Mouse (Mus musculus): Measurements from ENCODE around the gene Pigo. TPM values are rescaled to one million over a fixed set of nuclear protein-coding genes. Genes with fewer than 3 reads are reported as not detected.

Gene Pigo
- polyA plus RNA-seq, 1 experiment from 2014 or later, result 21.4 TPM

DNA sequence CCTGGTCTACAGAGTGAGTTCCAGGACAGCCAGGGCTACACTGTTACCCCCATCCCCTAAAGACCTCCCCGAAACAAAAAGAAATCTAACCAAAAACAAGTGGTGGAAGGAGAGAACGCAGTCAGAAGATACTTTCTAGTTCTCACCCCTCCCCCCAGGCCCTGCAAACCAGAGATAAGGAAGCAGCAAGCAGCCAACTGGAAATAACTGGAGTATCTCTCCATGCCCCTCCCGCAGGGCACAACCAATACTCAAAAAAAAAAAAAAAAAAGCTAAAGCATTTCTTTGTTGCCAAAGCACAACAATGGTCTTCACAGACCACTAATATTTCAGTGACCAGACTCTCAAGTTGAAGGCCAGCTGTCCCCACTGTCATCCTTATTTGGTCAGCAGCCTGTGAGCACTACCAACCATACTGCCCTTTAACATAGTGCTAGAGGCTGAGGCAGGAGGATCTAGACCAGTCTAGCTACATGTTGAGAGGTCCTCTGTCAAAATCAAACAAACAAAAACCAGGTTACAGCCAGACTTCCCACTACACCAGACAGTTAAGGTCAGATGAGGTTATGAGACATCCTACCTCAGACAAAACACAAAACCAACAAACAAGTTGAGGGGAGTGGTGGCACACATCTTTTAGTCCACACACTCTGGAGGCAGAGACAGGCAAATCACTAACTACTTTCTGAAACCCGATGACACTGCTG, 12.4 kb upstream of the Pigo start:
- TF ChIP-seq CTCF (IDR thresholded peaks at IDR 0.05; ENCODE audit: low read depth), result no peak
- Histone ChIP-seq H3K9me3 (ENCODE audit: low read depth, low read length) (no peaks in the 10 kb centered on the region), H3K4me2 (peak overlapping the region; percentile 81; the same call in 1 of the 2 replicates), H3K9ac (no peak overlapping the region), H3K27ac (ENCODE audit: low read depth) (peak overlapping the region; percentile 7; the same call in 1 of the 2 replicates), H3K4me1 (ENCODE audit: insufficient read depth) (peaks cover 5% of the 10 kb centered on the region; the same call in 1 of the 2 replicates), H3K27me3 (ENCODE audit: insufficient read depth, low read length) (no peaks in the 10 kb centered on the region), H3K36me3 (ENCODE audit: insufficient read depth) (peaks cover 29% of the 10 kb centered on the region), H3K4me3 (ENCODE audit: low read depth, low read length) (no peak overlapping the region; the same call in 1 of the 2 replicates)
- ATAC-seq (ENCODE audit: insufficient read depth) (no peak), DNase-seq (no peak)
- WGBS, result 47% methylated on average over 4 of the region's 4 CpGs

DNA sequence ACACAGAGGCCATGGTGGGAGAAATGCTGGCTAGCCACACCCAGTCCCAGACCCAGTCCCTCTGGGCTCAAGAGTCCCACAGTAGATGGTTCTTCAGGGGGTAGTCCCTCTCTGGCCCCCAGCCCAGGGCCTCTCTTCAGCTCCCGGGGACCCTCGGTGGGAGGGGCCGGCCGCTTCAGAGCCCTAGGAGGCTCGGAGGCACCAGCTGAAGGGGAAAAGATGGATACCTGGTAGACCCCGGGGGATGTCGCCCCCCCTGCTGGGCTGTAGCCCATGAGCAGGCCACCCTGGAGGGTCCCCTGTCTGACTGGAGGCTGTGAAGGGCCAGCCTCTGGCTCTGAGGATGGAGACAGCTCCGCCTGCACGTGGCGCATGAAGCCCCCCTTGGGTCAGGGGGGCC, 10.7 kb upstream of the Pigo start:
- ATAC-seq (ENCODE audit: insufficient read depth), result no peak
- Histone ChIP-seq H3K9ac (no peak overlapping the region), H3K4me1 (ENCODE audit: insufficient read depth) (peaks cover 10% of the 10 kb centered on the region; the same call in 1 of the 2 replicates), H3K27me3 (ENCODE audit: insufficient read depth, low read length) (no peaks in the 10 kb centered on the region), H3K9me3 (ENCODE audit: low read depth, low read length) (no peaks in the 10 kb centered on the region), H3K4me3 (ENCODE audit: low read depth, low read length) (no peak overlapping the region), H3K27ac (ENCODE audit: low read depth) (no peak overlapping the region), H3K36me3 (ENCODE audit: insufficient read depth) (peaks cover 29% of the 10 kb centered on the region), H3K4me2 (no peak overlapping the region)
- TF ChIP-seq CTCF (IDR thresholded peaks at IDR 0.05; ENCODE audit: low read depth), result no peak
- WGBS, result 86% methylated on average over 10 of the region's 10 CpGs
- DNase-seq, result no peak

DNA sequence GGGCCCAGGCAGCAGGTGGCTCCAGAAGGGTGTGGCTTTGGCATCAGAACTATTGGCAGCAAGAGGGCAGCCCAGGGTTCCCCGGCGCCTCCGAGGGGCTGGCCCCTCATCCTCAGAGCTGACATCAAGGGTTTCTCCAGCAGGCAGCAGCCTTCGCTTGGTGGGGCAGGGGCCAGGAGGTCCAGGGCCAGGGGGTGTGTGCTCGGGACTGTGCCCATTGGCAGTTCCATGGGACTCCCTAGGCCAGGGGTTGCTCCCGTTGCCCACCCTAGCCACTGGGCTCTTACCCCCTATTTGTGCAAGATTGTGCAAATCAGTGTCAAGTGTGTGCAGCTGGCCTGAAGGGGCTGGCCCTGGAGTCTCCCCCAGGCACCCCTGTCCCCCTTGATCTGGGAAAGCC, 10.2 kb upstream of the Pigo start:
- 88% methylated on average over 6 of the region's 6 CpGs for WGBS
- Histone ChIP-seq H3K27me3 (ENCODE audit: insufficient read depth, low read length) (no peaks in the 10 kb centered on the region), H3K9ac (no peak overlapping the region), H3K4me1 (ENCODE audit: insufficient read depth) (peaks cover 10% of the 10 kb centered on the region; the same call in 1 of the 2 replicates), H3K4me2 (no peak overlapping the region), H3K4me3 (ENCODE audit: low read depth, low read length) (no peak overlapping the region), H3K9me3 (ENCODE audit: low read depth, low read length) (no peaks in the 10 kb centered on the region), H3K27ac (ENCODE audit: low read depth) (no peak overlapping the region), H3K36me3 (ENCODE audit: insufficient read depth) (peaks cover 29% of the 10 kb centered on the region)
- no peak for ATAC-seq (ENCODE audit: insufficient read depth)
- TF ChIP-seq CTCF (IDR thresholded peaks at IDR 0.05; ENCODE audit: low read depth), result no peak
- DNase-seq, result no peak

DNA sequence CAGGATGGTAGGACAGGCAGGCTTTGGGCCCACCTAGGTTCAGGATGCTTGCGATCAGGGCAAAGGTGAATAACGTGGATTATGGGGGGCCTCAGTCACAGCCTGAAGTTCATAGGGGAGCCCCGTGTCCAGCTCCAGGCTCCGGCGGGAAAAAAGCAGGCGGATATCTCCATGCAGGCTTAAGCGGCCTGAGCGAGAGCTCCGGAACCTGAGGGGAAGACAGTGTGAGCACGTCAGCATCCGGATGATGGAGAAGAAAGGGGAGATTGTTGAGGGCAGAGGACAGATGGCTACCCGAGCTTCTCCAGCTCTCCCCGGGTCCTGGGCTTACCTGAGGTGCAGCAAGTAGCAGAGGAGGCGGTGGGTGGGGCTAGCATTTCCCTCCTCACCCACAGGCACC, 7.9 kb upstream of the Pigo start:
- Histone ChIP-seq H3K27ac (ENCODE audit: low read depth) (no peak overlapping the region), H3K27me3 (ENCODE audit: insufficient read depth, low read length) (no peaks in the 10 kb centered on the region), H3K4me1 (ENCODE audit: insufficient read depth) (peaks cover 5% of the 10 kb centered on the region; the same call in 1 of the 2 replicates), H3K9me3 (ENCODE audit: low read depth, low read length) (no peaks in the 10 kb centered on the region), H3K4me2 (no peak overlapping the region), H3K9ac (no peak overlapping the region), H3K36me3 (ENCODE audit: insufficient read depth) (peaks cover 45% of the 10 kb centered on the region), H3K4me3 (ENCODE audit: low read depth, low read length) (no peak overlapping the region)
- ATAC-seq (ENCODE audit: insufficient read depth), result no peak
- WGBS, result 79% methylated on average over 14 of the region's 14 CpGs
- no peak for DNase-seq
- TF ChIP-seq CTCF (IDR thresholded peaks at IDR 0.05; ENCODE audit: low read depth), result no peak

DNA sequence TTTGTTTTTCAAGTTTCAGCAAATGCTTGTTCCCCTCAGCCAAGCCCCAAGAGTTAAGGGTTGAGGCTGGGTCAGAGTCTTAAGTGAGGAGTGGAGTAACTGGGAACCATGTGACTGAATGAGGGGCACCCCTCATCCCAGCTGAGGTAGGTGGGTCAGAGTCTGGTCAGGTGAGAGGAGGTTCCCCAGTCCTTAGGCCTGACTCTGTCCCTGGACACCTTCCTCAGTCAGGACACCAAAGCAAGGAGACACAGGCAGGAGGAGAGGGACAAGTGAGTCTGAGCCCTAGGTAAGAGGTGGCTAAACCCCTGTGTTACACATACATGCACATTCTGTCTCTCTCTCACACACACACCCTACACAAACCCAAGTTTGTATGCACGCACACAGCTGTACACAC, 6.9 kb upstream of the Pigo start:
- no peak for TF ChIP-seq CTCF (IDR thresholded peaks at IDR 0.05; ENCODE audit: low read depth)
- no peaks in the 10 kb centered on the region for H3K27me3 ChIP-seq (ENCODE audit: insufficient read depth, low read length)
- DNase-seq (no peak), ATAC-seq (ENCODE audit: insufficient read depth) (no peak)
- WGBS, result 90% methylated on average over 1 of the region's 1 CpGs
- H3K4me2 ChIP-seq, result no peak overlapping the region
- no peak overlapping the region for H3K4me3 ChIP-seq (ENCODE audit: low read depth, low read length)
- H3K9me3 ChIP-seq (ENCODE audit: low read depth, low read length), result no peaks in the 10 kb centered on the region
- H3K4me1 ChIP-seq (ENCODE audit: insufficient read depth), result peaks cover 5% of the 10 kb centered on the region; the same call in 1 of the 2 replicates
- peaks cover 55% of the 10 kb centered on the region for H3K36me3 ChIP-seq (ENCODE audit: insufficient read depth)
- no peak overlapping the region for H3K27ac ChIP-seq (ENCODE audit: low read depth)
- H3K9ac ChIP-seq, result no peak overlapping the region

DNA sequence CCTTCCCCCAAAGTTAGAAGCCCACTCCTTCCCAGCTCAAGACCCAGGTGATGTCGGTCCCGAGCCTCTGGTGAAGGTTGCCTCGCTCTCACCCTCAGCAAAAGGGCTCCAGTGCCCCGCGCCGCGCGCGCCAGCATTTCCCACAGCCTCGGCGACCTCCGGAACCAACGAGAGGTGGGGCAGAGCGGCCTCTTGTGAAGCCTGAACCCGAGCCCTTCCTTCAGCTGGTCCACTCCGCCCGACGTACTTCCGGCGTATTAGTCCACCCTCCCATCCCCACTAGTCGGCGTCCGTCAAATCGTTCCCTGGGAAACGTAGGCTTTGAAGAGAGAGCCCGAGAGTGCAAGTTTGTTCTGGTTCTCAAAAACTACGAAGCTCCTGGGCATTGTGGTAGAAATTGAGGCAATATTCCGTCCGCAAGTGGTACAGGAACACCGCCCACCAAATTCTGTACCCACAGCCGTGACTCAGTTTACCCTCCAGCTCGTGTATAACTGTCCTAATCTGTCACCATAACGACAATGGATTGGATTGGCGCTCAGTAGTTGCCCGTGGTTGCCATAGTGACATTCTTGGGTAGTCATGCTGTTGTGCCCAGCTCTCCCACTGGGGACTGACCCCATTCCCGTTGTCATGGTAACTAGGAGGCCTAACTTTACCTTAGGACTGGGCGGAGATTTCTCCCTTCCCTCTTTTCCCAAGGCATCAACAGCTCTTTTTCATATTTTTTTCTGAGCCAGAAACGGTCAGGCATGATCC, 5.8 kb upstream of the Pigo start, which contains the start of gene Stoml2:
Gene Stoml2, minus strand, starts transcription at position 474 of the 759 bp plus-strand sequence.
- Histone ChIP-seq H3K4me1 (ENCODE audit: insufficient read depth) (peaks cover 5% of the 10 kb centered on the region; the same call in 1 of the 2 replicates), H3K27me3 (ENCODE audit: insufficient read depth, low read length) (no peaks in the 10 kb centered on the region), H3K36me3 (ENCODE audit: insufficient read depth) (peaks cover 61% of the 10 kb centered on the region), H3K4me2 (peak within 1 kb of the TSS; percentile 73), H3K4me3 (ENCODE audit: low read depth, low read length) (peak within 1 kb of the TSS; percentile 67), H3K27ac (ENCODE audit: low read depth) (peak within 1 kb of the TSS; percentile 88), H3K9ac (peak within 1 kb of the TSS; percentile 83), H3K9me3 (ENCODE audit: low read depth, low read length) (no peaks in the 10 kb centered on the region)
- peak; percentile 62 for TF ChIP-seq CTCF (IDR thresholded peaks at IDR 0.05; ENCODE audit: low read depth)
- ATAC-seq (ENCODE audit: insufficient read depth) (peak; percentile 98), DNase-seq (peak; percentile 97)
- WGBS, result under 1% methylated on average over 38 of the region's 38 CpGs

DNA sequence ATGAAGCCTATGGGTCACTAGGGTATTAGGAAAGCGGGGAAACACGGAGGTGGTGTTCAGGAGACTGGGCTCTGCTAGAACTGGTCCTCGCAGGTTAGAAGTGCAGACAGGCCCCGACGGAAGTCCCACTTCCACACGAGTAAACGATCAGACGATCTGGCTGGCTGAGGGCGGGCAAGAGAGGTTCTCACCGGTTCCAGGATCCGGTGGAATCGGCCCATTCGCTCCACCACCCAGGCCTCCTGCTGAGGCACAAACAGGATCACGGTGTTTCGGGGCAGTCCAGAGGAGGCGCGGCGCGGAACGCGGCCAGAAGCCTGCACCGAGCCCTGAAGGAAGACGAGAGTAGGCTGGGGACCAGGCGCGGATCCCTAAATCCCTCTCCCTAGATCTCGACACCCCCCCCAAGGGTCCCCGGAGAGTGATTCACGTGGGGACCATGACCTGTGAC, 5.2 kb upstream of the Pigo start:
- DNase-seq (no peak), ATAC-seq (ENCODE audit: insufficient read depth) (peak; percentile 65)
- Histone ChIP-seq H3K4me2 (peak overlapping the region; percentile 73), H3K9ac (peak overlapping the region; percentile 83), H3K4me3 (ENCODE audit: low read depth, low read length) (peak overlapping the region; percentile 67), H3K36me3 (ENCODE audit: insufficient read depth) (peaks cover 55% of the 10 kb centered on the region), H3K27ac (ENCODE audit: low read depth) (peak overlapping the region; percentile 78), H3K9me3 (ENCODE audit: low read depth, low read length) (no peaks in the 10 kb centered on the region), H3K4me1 (ENCODE audit: insufficient read depth) (peaks cover 5% of the 10 kb centered on the region; the same call in 1 of the 2 replicates), H3K27me3 (ENCODE audit: insufficient read depth, low read length) (no peaks in the 10 kb centered on the region)
- WGBS, result 1% methylated on average over 28 of the region's 28 CpGs
- TF ChIP-seq CTCF (IDR thresholded peaks at IDR 0.05; ENCODE audit: low read depth), result no peak
